Mouse (Mus musculus) frontal cortex, adult 2 months (tissue): ENCODE results near the gene Olfr1280. TPM values are rescaled to one million over a fixed set of nuclear protein-coding genes. Genes with fewer than 3 reads are reported as not detected.

Source experiments
- DNase-seq, 2 experiments: peaks; one replicate each; pipeline ENCODE4 v3.0.0; 2022; ENCODE audit warnings: low spot score in 1 of 2; ENCODE audit errors: extremely low spot score in 1 of 2
- polyA plus RNA-seq: library from polyadenylated mRNA; depleted of rRNA; stranded (reverse); fragments of >200 nt; gene quantifications from 2 replicates; pipeline ENCODE4 v1.2.3, GENCODE M21; 2012; rRNA removed

The Olfr1280 gene
- polyA plus RNA-seq: not detected in 2 replicates

- DNase-seq: no peak
Observed at GRCm38 (mm10) chr2:111313717-111314116, at the start of gene Olfr1280. Gene Olfr1280, plus strand, starts transcription at chr2:111314017.

- no peak for DNase-seq
Observed at GRCm38 (mm10) chr2:111274006-111274405, 39.8 kb upstream of the Olfr1280 start, which contains the start of gene Olfr1277. Gene Olfr1277, minus strand, starts transcription at chr2:111274106.

- DNase-seq: no peak
Observed at GRCm38 (mm10) chr2:111289836-111290235, 24.0 kb upstream of the Olfr1280 start, which contains the start of gene Olfr1278. Gene Olfr1278, plus strand, starts transcription at chr2:111290136.

GRCm38 (mm10) chr2:111298541-111298940 lies 15.3 kb upstream of the Olfr1280 start:
- no peak for DNase-seq

GRCm38 (mm10) chr2:111300374-111300773 lies 13.4 kb upstream of the Olfr1280 start, which contains the start of gene Olfr1279:
Gene Olfr1279, plus strand, starts transcription at chr2:111300635.
- peak in 1 of 2 experiments; percentile 25 for DNase-seq

GRCm38 (mm10) chr2:111326220-111326619 lies 12.4 kb downstream of the Olfr1280 start, which contains the start of gene Olfr1281:
Gene Olfr1281, plus strand, starts transcription at chr2:111326520.
- no peak for DNase-seq

GRCm38 (mm10) chr2:111333721-111334120 lies 19.9 kb downstream of the Olfr1280 start:
- peak in 1 of 2 experiments; percentile 15 for DNase-seq

DNA sequence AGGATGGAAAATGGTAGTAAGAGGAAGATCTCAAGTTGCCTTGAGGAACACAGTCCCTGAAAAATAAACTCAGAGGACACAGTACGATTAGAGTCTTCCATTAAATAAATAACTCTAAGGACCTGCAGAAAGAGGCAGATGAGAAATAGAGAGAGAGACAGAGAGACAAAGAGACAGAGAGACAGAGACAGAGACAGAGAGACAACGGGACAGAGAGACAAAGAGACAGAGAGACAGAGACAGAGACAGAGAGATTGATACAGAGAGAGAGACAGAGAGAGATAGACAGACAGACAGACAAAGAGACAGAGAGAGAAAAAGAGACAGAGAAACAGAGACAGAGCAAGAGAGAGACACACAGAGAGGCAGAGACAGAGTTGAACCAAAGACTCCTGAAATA lies 22.2 kb downstream of the Olfr1280 start, which contains the start of gene Olfr1282:
Gene Olfr1282 (minus strand): TSS at position 101 of the 400 bp plus-strand sequence.
- DNase-seq: no peak

GRCm38 (mm10) chr2:111366490-111366889 lies 52.7 kb downstream of the Olfr1280 start, which contains the start of gene Olfr1283:
Gene Olfr1283, plus strand, starts transcription at chr2:111366790.
- no peak for DNase-seq

DNA sequence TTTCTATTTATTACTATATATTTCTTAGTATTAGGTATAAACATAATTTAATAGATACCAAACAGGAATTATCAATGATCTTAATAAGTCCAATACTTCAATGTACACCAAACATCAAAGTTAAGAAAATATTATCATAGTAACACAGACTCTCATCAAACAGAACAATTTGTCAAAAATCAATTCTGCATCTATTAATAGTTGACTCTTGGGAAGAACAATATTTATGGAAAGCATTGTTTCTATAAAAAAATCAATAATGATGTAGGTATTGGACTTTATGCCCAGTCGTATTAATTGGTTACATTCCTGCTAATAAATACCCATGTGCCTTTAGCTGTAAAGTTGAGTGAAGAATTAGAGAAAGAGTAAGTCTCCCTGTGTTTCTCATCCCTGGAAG lies 61.4 kb downstream of the Olfr1280 start, which contains the start of gene Olfr1284:
Gene Olfr1284 (plus strand): TSS at position 301 of the 400 bp plus-strand sequence.
- no peak for DNase-seq

Other genes starting within 250 kb of the Olfr1280 start
- not detected in 2 replicates for gene Gm13941, start 208.0 kb upstream of the Olfr1280 start, polyA plus RNA-seq
- not detected in 2 replicates for gene Gm15130, start 161.1 kb upstream of the Olfr1280 start, polyA plus RNA-seq
- not detected in 2 replicates for gene 4930430A15Rik, start 84.4 kb upstream of the Olfr1280 start, polyA plus RNA-seq
- not detected in 2 replicates for gene Olfr1275, start 78.7 kb upstream of the Olfr1280 start, polyA plus RNA-seq
- gene Olfr1276, start 59.5 kb upstream of the Olfr1280 start, polyA plus RNA-seq: not detected in 2 replicates
- not detected in 2 replicates for gene Olfr1277, start 39.9 kb upstream of the Olfr1280 start, polyA plus RNA-seq
- not detected in 2 replicates for gene Olfr1278, start 23.9 kb upstream of the Olfr1280 start, polyA plus RNA-seq
- not detected in 2 replicates for gene Olfr1279, start 13.4 kb upstream of the Olfr1280 start, polyA plus RNA-seq
- gene Olfr1281, start 12.5 kb downstream of the Olfr1280 start, polyA plus RNA-seq: not detected in 2 replicates
- not detected in 2 replicates for gene Olfr1282, start 22.1 kb downstream of the Olfr1280 start, polyA plus RNA-seq
- not detected in 2 replicates for gene Olfr1283, start 52.8 kb downstream of the Olfr1280 start, polyA plus RNA-seq
- not detected in 2 replicates for gene Olfr1284, start 61.5 kb downstream of the Olfr1280 start, polyA plus RNA-seq
- not detected in 2 replicates for gene Olfr1286, start 109.1 kb downstream of the Olfr1280 start, polyA plus RNA-seq
- not detected in 2 replicates for gene Olfr1287, start 135.1 kb downstream of the Olfr1280 start, polyA plus RNA-seq
- gene Olfr1288, start 160.1 kb downstream of the Olfr1280 start, polyA plus RNA-seq: not detected in 2 replicates
- not detected in 2 replicates for gene Olfr1289, start 166.8 kb downstream of the Olfr1280 start, polyA plus RNA-seq
- 0.15 TPM in 1 of 2 replicates, not detected in the other for gene Olfr1290, start 179.8 kb downstream of the Olfr1280 start, polyA plus RNA-seq
- not detected in 2 replicates for gene Olfr1291-ps1, start 183.2 kb downstream of the Olfr1280 start, polyA plus RNA-seq
- not detected in 2 replicates for gene Olfr1293-ps, start 211.2 kb downstream of the Olfr1280 start, polyA plus RNA-seq
- gene Olfr1294, start 226.3 kb downstream of the Olfr1280 start, polyA plus RNA-seq: 0.04 TPM in 1 of 2 replicates, not detected in the other